Mouse (Mus musculus) adrenal gland, postnatal 25 days (tissue): ENCODE data around the gene Wfdc16. TPM values are rescaled to one million over a fixed set of nuclear protein-coding genes. Genes with fewer than 3 reads are reported as not detected.

Source experiments
- DNase-seq: peaks from one replicate; pipeline ENCODE4 v3.0.0; 2021; ENCODE audit warnings: mixed read lengths
- total RNA-seq: library from RNA; stranded (reverse); gene quantifications from 2 replicates; pipeline ENCODE4 v1.2.3, GENCODE M21; 2021

Wfdc16 gene
- total RNA-seq, 1 experiment from 2014 or later, result not detected

- DNase-seq, result no peak
Measured at GRCm38 (mm10) chr2:164600179-164600578, 38.4 kb downstream of the Wfdc16 start.

- no peak for DNase-seq
Measured at GRCm38 (mm10) chr2:164593494-164593893, 45.1 kb downstream of the Wfdc16 start, which contains the start of gene Eppin. TSS of gene Eppin (minus strand) at chr2:164593594.

- DNase-seq, result peak; percentile 8
Measured at GRCm38 (mm10) chr2:164592014-164592413, 46.6 kb downstream of the Wfdc16 start.

- DNase-seq, result peak; percentile 32
Measured at GRCm38 (mm10) chr2:164585025-164585725, 53.4 kb downstream of the Wfdc16 start, which contains the start of gene Wfdc6a. TSS of gene Wfdc6a (minus strand) at chr2:164585447.

Other genes starting within 250 kb of the Wfdc16 start
- 5.2 and 7.9 TPM in 2 replicates for gene Slpi, start 249.7 kb downstream of the Wfdc16 start, total RNA-seq
- not detected in 2 replicates for gene Rbpjl, start 235.7 kb downstream of the Wfdc16 start, total RNA-seq
- 0.73 and 1.3 TPM in 2 replicates for gene Matn4, start 233.6 kb downstream of the Wfdc16 start, total RNA-seq
- gene Sdc4, start 194.9 kb downstream of the Wfdc16 start, total RNA-seq, result 75.1 and 82.0 TPM in 2 replicates
- gene Sys1, start 181.8 kb downstream of the Wfdc16 start, total RNA-seq, result 27.0 and 30.0 TPM in 2 replicates
- gene Gm20458, start 177.8 kb downstream of the Wfdc16 start, total RNA-seq, result 4.0 TPM in 1 of 2 replicates, not detected in the other
- not detected in 2 replicates for gene Trp53tg5, start 165.1 kb downstream of the Wfdc16 start, total RNA-seq
- 6.3 and 6.4 TPM in 2 replicates for gene Dbndd2, start 152.7 kb downstream of the Wfdc16 start, total RNA-seq
- 98.3 and 99.7 TPM in 2 replicates for gene Pigt, start 141.3 kb downstream of the Wfdc16 start, total RNA-seq
- not detected in 2 replicates for gene Wfdc2, start 76.4 kb downstream of the Wfdc16 start, total RNA-seq
- not detected in 2 replicates for gene Spint3, start 65.3 kb downstream of the Wfdc16 start, total RNA-seq
- 0.58 TPM in 1 of 2 replicates, not detected in the other for gene Wfdc6a, start 53.3 kb downstream of the Wfdc16 start, total RNA-seq
- gene Eppin, start 45.2 kb downstream of the Wfdc16 start, total RNA-seq, result not detected in 2 replicates
- gene Wfdc6b, start 25.3 kb downstream of the Wfdc16 start, total RNA-seq, result not detected in 2 replicates
- gene Wfdc8, start 25.2 kb downstream of the Wfdc16 start, total RNA-seq, result not detected in 2 replicates
- gene Wfdc10, start 17.2 kb upstream of the Wfdc16 start, total RNA-seq, result not detected in 2 replicates
- not detected in 2 replicates for gene Wfdc9, start 17.8 kb upstream of the Wfdc16 start, total RNA-seq
- not detected in 2 replicates for gene Wfdc11, start 35.3 kb upstream of the Wfdc16 start, total RNA-seq
- gene Wfdc13, start 46.3 kb upstream of the Wfdc16 start, total RNA-seq, result not detected in 2 replicates
- gene Spint4, start 59.7 kb upstream of the Wfdc16 start, total RNA-seq, result not detected in 2 replicates
- gene Spint5, start 76.5 kb upstream of the Wfdc16 start, total RNA-seq, result not detected in 2 replicates
- gene Wfdc3, start 107.1 kb upstream of the Wfdc16 start, total RNA-seq, result 0.39 and 0.57 TPM in 2 replicates
- gene Dnttip1, start 107.2 kb upstream of the Wfdc16 start, total RNA-seq, result 43.5 and 45.3 TPM in 2 replicates
- 9.9 and 14.1 TPM in 2 replicates for gene Ube2c, start 131.1 kb upstream of the Wfdc16 start, total RNA-seq
- gene Tnnc2, start 141.2 kb upstream of the Wfdc16 start, total RNA-seq, result not detected in 2 replicates
- gene Snx21, start 147.0 kb upstream of the Wfdc16 start, total RNA-seq, result 36.6 and 50.0 TPM in 2 replicates
- gene Acot8, start 166.1 kb upstream of the Wfdc16 start, total RNA-seq, result 28.9 and 36.0 TPM in 2 replicates
- 4.3 and 5.5 TPM in 2 replicates for gene Zswim3, start 166.3 kb upstream of the Wfdc16 start, total RNA-seq
- gene Zswim1, start 183.9 kb upstream of the Wfdc16 start, total RNA-seq, result 11.9 and 14.2 TPM in 2 replicates
- gene Spata25, start 189.7 kb upstream of the Wfdc16 start, total RNA-seq, result not detected in 2 replicates
- 108 and 121 TPM in 2 replicates for gene Ctsa, start 194.1 kb upstream of the Wfdc16 start, total RNA-seq
- 1.3 and 2.2 TPM in 2 replicates for gene Neurl2, start 194.7 kb upstream of the Wfdc16 start, total RNA-seq
- gene Pltp, start 218.9 kb upstream of the Wfdc16 start, total RNA-seq, result 12.7 and 16.2 TPM in 2 replicates
- 46.6 and 60.9 TPM in 2 replicates for gene Pcif1, start 240.5 kb upstream of the Wfdc16 start, total RNA-seq